Mouse (Mus musculus) neural tube, embryonic 12.5 days (tissue): ENCODE data around the gene Rhot1. TPM values are rescaled to one million over a fixed set of nuclear protein-coding genes. Genes with fewer than 3 reads are reported as not detected.
"Not testable (repeated sequence)": the region's sequence is repeated elsewhere in the genome, so short reads cannot be mapped to it uniquely, and the experiment has no call there.

Experiments
- ATAC-seq: fragments of 200-750 bp; cut with Nextera tagmentation; 2 replicates; pipeline ENCODE4 v1.8.0; 2017; ENCODE audit warnings: low read depth, mild to moderate bottlenecking, moderate TSS enrichment, moderate library complexity; ENCODE audit not compliant: low FRiP score
- H3K27ac ChIP-seq: fragments of 300-500 bp; sonication (generic); 2 replicates; pipeline ENCODE4 v1.5.1; 2016
- H3K27me3 ChIP-seq: fragments of 300-500 bp; sonication (generic); replicated peaks from 2 replicates; pipeline ENCODE4 v1.6.1; 2016; ENCODE audit warnings: mild to moderate bottlenecking
- H3K36me3 ChIP-seq: fragments of 300-500 bp; sonication (generic); 2 replicates; pipeline ENCODE4 v1.6.1; 2016; ENCODE audit warnings: mild to moderate bottlenecking
- H3K4me1 ChIP-seq: fragments of 300-500 bp; sonication (generic); 2 replicates; pipeline ENCODE4 v1.6.1; 2016
- H3K4me2 ChIP-seq: fragments of 300-500 bp; sonication (generic); replicated peaks from 2 replicates; pipeline ENCODE4 v1.6.1; 2016; ENCODE audit warnings: mild to moderate bottlenecking
- H3K4me3 ChIP-seq: fragments of 300-500 bp; sonication (generic); 2 replicates; pipeline ENCODE4 v1.5.1; 2016
- H3K9ac ChIP-seq: fragments of 300-500 bp; sonication (generic); 2 replicates; pipeline ENCODE4 v1.6.1; 2016; ENCODE audit warnings: mild to moderate bottlenecking
- H3K9me3 ChIP-seq: fragments of 300-500 bp; sonication (generic); 2 replicates; pipeline ENCODE4 v1.6.1; 2016; ENCODE audit warnings: mild to moderate bottlenecking
- WGBS: fragments of 180-500 bp; shearing (Covaris S2); methylation state at CpG from one replicate; pipeline ENCODE4 v1.1.7; 2016; 5-methylcytosine and 5-hydroxymethylcytosine counted together
- polyA plus RNA-seq: library from polyadenylated mRNA; unstranded; fragments of >200 nt; fragmentation: Nextera tagmentation; extraction: Ambion mirVana; gene quantifications from 2 replicates; pipeline ENCODE4 v1.2.1, GENCODE M21; 2016

Gene Rhot1
- polyA plus RNA-seq, 1 experiment from 2014 or later: 70.9 TPM

DNA sequence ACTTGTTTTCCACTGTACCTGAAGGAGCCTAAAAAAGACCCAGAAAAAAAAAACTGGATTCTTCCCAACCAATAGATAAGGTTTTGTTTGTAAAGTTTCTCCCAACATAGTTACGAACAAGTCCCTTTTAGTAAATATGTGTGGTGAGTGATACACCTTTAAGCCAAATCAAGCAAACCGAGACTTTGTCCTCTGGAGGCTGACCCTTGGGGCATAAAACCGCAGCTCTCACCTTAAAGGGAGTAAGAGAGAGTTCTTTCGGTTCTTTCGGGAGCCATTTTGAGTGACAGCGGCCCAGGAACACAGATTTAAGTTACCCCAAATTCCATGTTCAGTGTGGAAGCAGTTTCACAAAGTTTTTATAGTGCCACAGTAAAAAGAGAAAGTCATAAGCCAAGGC is 6.5 kb upstream of the Rhot1 start:
- ATAC-seq: no peak
- Histone ChIP-seq H3K27ac (no peak overlapping the region), H3K36me3 (no peaks in the 10 kb centered on the region), H3K4me3 (no peak overlapping the region), H3K4me1 (no peaks in the 10 kb centered on the region), H3K27me3 (no peaks in the 10 kb centered on the region), H3K9ac (no peak overlapping the region), H3K9me3 (no peaks in the 10 kb centered on the region), H3K4me2 (no peak overlapping the region)
- 76% methylated on average over 6 of the region's 6 CpGs for WGBS

DNA sequence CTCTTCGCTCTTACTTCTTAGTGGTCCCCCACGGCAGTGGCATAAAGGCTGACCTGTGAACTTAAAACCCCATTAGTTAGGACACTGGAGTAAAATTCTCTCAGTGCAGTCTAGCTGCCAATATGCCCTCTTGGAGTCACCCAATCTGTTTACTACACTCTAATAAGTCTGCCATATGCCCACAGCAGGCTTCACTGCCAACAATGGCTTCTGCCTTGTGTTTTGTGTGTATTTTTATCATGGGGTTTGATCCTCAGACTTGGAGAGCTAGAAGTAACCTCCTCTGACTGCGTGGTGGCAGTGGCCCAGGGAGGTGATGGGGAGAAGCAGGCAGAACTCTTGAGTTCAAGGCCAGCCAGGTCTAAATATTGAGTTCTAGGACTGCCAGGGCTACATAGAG is 4.8 kb upstream of the Rhot1 start:
- Histone ChIP-seq H3K9ac (no peak overlapping the region), H3K36me3 (no peaks in the 10 kb centered on the region), H3K27ac (no peak overlapping the region), H3K9me3 (no peaks in the 10 kb centered on the region), H3K4me3 (no peak overlapping the region), H3K27me3 (no peaks in the 10 kb centered on the region), H3K4me2 (no peak overlapping the region), H3K4me1 (no peaks in the 10 kb centered on the region)
- ATAC-seq: no peak
- WGBS: 72% methylated on average over 3 of the region's 3 CpGs

DNA sequence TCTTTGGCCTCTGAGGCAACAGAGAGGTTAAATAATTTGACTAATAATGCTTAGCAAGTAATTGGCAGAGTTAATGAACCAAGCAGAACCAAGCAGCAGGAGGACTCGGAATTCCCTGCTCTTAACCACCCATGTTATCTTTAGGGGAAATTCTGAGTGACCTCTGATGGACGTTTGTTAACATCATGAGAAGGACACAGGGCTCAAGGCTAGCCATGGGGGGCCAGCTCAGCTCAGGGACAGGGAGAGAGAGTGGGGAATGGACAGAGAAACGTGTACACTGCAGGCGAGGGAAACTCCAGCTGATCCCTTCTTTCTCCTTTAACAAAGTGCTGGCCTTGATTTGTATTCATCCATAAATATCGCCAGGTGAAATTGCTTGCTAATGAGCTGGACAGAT is 3.9 kb upstream of the Rhot1 start:
- Histone ChIP-seq H3K36me3 (no peaks in the 10 kb centered on the region), H3K27ac (no peak overlapping the region), H3K4me2 (no peak overlapping the region), H3K4me3 (no peak overlapping the region), H3K9me3 (no peaks in the 10 kb centered on the region), H3K4me1 (peaks cover 1% of the 10 kb centered on the region; the same call in 1 of the 2 replicates), H3K9ac (no peak overlapping the region), H3K27me3 (no peaks in the 10 kb centered on the region)
- 40% methylated on average over 5 of the region's 5 CpGs for WGBS
- no peak for ATAC-seq

DNA sequence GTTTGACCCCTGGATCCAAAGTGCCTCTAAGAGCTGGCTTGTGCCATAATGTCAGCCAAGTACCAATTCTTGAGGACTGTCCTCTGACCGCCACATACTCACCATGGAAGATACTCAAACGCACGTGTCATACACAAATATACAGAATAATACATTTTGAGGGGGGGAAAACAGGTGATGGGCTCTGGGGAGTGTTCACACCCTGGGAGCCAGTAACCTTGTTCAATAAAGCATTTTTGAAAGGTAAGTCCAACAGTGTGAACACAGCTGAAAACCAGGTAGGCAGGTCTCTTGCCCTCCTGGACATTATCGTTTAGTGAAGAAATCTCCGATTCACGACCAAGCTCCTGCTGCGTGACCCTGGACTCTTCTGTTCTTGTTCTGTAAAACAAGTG is 357 bp upstream of the Rhot1 start:
- Histone ChIP-seq H3K4me2 (peak overlapping the region; percentile 67; the same call in 1 of the 2 replicates), H3K9ac (peak overlapping the region; percentile 95), H3K36me3 (peaks cover 3% of the 10 kb centered on the region; the same call in 1 of the 2 replicates), H3K27ac (no peak overlapping the region), H3K27me3 (no peaks in the 10 kb centered on the region), H3K4me1 (peaks cover 7% of the 10 kb centered on the region), H3K4me3 (no peak overlapping the region), H3K9me3 (no peaks in the 10 kb centered on the region)
- whole genome bisulfite sequencing: 39% methylated on average over 7 of the region's 7 CpGs
- peak; percentile 57 for ATAC-seq

DNA sequence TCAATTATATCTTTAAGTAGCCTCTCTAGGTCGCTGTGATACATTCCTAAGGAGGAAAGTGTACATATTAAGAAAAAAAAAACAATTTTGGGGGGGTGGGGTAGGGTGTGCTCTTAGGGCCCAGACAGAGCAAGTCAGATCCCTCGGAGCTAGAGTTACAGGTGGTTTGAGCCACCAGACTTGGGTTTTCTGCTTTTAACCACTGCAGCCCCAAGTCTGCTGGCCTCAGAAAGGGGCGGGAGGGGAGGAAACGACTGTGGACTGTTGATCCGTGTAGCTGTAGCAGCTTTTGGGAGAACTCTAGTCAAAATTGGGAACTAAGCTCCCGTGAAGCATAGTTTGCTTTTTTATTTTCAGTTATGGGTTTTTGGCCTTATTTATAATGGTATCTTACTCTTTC is 1.5 kb downstream of the Rhot1 start:
- Histone ChIP-seq H3K27me3 (no peaks in the 10 kb centered on the region), H3K4me1 (peaks cover 7% of the 10 kb centered on the region), H3K9ac (0 out of 2 replicates have a peak overlapping the region, but pooled peaks have one; percentile 5), H3K9me3 (no peaks in the 10 kb centered on the region), H3K27ac (no peak overlapping the region), H3K4me3 (0 out of 2 replicates have a peak overlapping the region, but pooled peaks have one; percentile 94), H3K4me2 (peak overlapping the region; percentile 67), H3K36me3 (peaks cover 12% of the 10 kb centered on the region)
- no peak for ATAC-seq
- 60% methylated on average over 6 of the region's 6 CpGs for WGBS

DNA sequence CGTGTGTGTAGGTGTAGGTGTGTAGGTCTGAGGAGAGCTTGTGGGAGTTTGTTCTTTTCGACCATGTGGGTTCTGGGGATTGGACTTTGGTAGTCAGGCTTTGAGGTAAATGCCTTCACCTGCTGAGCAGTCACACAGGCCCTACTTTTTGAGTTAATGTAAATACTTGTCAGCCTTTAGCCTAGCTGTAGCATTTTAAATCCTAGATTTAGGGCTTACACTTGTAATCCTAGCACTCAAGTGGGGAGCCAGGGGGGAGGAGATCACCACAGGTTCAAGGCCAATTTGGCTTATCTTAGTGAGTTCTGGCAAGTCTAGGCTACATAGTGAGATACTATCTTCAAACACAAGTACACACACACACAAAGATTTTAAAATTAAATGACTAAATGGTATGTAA is 3.5 kb downstream of the Rhot1 start:
- H3K9me3 ChIP-seq: no peaks in the 10 kb centered on the region
- 96% methylated on average over 2 of the region's 2 CpGs for WGBS
- no peak for ATAC-seq
- H3K36me3 ChIP-seq: peaks cover 16% of the 10 kb centered on the region
- no peak overlapping the region for H3K27ac ChIP-seq
- no peak overlapping the region for H3K4me3 ChIP-seq
- H3K27me3 ChIP-seq: no peaks in the 10 kb centered on the region
- H3K9ac ChIP-seq: no peak overlapping the region
- H3K4me1 ChIP-seq: peaks cover 7% of the 10 kb centered on the region
- no peak overlapping the region for H3K4me2 ChIP-seq

DNA sequence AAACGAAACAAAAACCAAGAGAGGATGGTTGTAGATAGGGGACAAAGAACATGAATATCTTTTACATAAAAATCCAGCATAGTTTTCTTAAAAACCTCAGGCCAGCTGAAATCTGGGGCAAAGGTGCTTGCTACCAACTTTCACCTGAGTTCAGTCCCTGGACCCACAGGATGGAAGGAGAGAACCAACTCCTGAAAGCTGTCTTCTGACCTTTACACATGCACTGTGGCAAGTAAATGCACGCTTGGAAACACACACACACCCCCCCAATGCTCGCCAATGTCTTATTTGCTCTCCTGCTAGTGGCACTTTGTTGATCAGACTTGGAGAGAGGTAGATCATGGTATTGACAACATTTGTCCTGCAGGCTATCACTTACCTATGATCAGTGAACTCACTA is 6.5 kb downstream of the Rhot1 start:
- no peak overlapping the region for H3K4me2 ChIP-seq
- no peak overlapping the region for H3K27ac ChIP-seq
- peaks cover 3% of the 10 kb centered on the region for H3K4me1 ChIP-seq
- H3K27me3 ChIP-seq: no peaks in the 10 kb centered on the region
- 92% methylated on average over 3 of the region's 3 CpGs for WGBS
- peaks cover 19% of the 10 kb centered on the region for H3K36me3 ChIP-seq
- no peak overlapping the region for H3K9ac ChIP-seq
- no peak overlapping the region for H3K4me3 ChIP-seq
- no peak for ATAC-seq
- no peaks in the 10 kb centered on the region for H3K9me3 ChIP-seq

DNA sequence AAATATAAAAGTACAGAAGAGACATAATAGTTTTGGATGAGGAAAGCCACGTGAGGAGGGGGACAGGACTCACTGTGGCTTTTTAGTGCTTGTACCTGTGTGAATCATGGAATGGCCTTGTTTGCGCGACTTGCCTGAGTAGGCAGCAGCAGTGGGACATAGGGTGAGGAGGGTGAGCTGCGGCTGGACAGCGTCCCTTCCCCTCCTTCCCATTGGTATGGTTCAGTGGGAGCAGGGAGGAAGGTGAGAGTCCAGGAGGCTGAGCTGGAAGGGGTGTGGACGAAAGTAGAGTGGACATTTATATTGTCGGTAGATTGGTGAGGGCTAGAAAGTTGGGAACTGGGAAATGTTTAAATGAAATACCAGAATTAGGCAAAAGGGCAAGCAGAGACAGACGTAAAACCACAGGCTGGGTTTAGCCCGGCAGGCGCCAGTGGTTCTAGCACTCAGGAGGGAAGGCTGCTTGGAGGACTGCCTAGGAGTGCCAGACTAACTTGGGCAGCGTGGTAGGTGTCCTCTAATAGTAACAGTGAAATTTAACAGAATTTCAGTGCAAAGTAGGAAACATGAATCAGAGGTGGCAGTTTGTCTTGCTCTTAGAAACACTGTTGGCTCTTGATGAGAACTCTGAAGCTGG is 10.0 kb downstream of the Rhot1 start:
- Histone ChIP-seq H3K4me2 (no peak overlapping the region), H3K9me3 (no peaks in the 10 kb centered on the region), H3K4me3 (no peak overlapping the region), H3K27me3 (no peaks in the 10 kb centered on the region), H3K4me1 (no peaks in the 10 kb centered on the region), H3K36me3 (peaks cover 38% of the 10 kb centered on the region), H3K27ac (no peak overlapping the region), H3K9ac (no peak overlapping the region)
- ATAC-seq: no peak
- 89% methylated on average over 11 of the region's 11 CpGs for WGBS

DNA sequence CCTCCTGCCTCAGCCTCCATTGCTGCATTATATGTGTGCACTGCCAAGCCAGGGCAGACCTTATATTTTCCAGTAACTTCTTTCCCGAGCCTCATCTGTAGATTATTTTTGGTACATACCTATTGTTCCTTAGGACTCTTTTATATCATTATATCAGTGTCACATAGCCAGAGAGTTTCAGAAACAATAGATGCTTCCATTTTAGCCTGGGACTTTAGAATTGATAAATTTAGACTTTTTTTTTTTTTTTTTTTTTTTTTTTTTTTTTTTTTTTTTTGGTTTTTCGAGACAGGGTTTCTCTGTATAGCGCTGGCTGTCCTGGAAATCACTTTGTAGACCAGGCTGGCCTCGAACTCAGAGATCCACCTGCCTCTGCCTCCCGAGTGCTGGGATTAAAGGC is 21.2 kb downstream of the Rhot1 start:
- not testable (repeated sequence) for ATAC-seq, H3K27ac ChIP-seq, H3K4me2 ChIP-seq, H3K27me3 ChIP-seq, H3K9ac ChIP-seq, H3K4me3 ChIP-seq, H3K4me1 ChIP-seq, H3K9me3 ChIP-seq
- H3K36me3 ChIP-seq: peaks cover 53% of the 10 kb centered on the region
- WGBS: 93% methylated on average over 5 of the region's 5 CpGs

DNA sequence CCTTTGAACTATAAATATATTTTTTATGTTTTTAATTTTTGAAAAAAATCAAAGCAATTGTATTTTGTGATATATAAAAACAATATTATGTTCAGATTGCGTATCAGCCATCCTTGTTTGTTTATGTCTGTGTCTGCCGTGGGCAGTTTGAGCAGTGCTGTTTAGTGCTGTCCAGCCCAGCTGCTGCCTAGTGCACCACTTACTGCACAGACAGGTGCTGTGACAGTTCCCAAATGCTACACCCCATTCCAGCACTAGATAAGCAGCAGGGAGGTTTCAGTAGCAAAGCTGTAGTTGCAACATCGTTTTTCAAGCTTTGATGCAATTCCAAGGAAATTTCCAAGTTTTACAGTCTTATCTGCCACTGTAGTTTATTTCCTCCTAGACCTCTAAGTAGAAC is 28.5 kb downstream of the Rhot1 start:
- H3K36me3 ChIP-seq: peaks cover 36% of the 10 kb centered on the region
- H3K27me3 ChIP-seq: no peaks in the 10 kb centered on the region
- no peak overlapping the region for H3K4me2 ChIP-seq
- no peaks in the 10 kb centered on the region for H3K4me1 ChIP-seq
- H3K9ac ChIP-seq: no peak overlapping the region
- no peak overlapping the region for H3K4me3 ChIP-seq
- no peaks in the 10 kb centered on the region for H3K9me3 ChIP-seq
- whole genome bisulfite sequencing: 88% methylated on average over 3 of the region's 3 CpGs
- H3K27ac ChIP-seq: no peak overlapping the region
- no peak for ATAC-seq

DNA sequence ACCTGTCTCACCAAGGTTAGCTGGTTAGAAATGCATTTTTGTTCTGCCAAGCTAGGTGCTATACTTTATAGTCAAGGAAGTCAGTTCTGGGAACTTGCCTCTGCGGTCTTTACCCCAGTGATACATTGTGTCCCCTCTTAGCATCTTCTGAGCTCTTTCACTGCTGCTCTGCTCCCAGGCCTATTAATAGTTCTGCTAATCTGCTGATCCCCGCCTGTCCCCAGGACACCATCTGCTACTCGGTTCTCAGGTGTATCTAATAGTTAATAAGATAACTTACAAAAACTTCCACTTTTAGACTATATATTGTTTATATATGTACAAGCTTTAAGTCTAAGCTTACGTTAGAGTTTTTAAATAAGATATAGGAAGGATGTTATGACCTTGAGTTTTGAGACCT is 29.5 kb downstream of the Rhot1 start:
- no peak for ATAC-seq
- H3K27ac ChIP-seq: no peak overlapping the region
- no peaks in the 10 kb centered on the region for H3K27me3 ChIP-seq
- no peak overlapping the region for H3K4me3 ChIP-seq
- H3K4me1 ChIP-seq: no peaks in the 10 kb centered on the region
- H3K9ac ChIP-seq: no peak overlapping the region
- WGBS: 89% methylated on average over 4 of the region's 4 CpGs
- no peak overlapping the region for H3K4me2 ChIP-seq
- no peaks in the 10 kb centered on the region for H3K9me3 ChIP-seq
- H3K36me3 ChIP-seq: peaks cover 37% of the 10 kb centered on the region

DNA sequence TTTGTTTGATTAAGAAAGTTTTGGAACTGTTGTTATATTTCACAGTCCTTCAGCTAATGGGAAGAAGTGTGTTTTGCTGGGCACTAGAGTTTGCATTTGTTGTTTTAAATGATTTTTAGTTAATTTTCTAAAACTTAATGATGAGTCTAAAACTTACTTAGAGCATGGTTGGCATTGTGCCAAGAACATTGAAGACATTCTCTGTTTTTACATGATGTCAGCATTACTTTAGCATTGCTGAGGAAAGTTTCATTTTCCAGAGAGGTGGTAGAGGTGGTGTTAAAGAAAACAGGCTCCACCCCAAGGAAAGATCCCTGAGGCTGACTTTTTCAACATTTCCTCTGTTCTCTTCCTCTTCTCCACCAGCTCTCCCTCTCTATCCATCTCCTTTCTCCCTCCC is 38.2 kb downstream of the Rhot1 start:
- no peak for ATAC-seq

DNA sequence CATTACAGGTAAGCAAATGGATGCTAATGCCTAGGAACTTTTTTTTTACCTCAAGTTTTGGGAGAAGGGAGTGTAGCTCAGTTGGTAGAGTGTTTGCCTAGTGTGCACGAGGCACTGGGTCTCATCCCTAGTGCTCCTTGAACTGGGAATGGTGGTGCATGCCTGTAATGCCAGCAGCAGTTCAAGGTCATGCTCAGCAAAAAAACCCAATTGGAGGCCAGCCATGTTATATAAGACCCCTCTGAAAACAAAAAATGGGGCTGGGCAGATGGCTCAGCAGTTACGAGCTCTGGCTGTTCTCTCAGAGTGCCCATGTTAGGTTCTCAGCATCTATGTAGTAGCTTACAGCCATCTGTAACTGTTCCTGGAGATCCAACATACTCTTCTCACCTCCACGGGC is 39.7 kb downstream of the Rhot1 start:
- H3K4me1 ChIP-seq: no peaks in the 10 kb centered on the region
- no peak overlapping the region for H3K4me2 ChIP-seq
- no peaks in the 10 kb centered on the region for H3K27me3 ChIP-seq
- H3K36me3 ChIP-seq: peaks cover 59% of the 10 kb centered on the region
- no peak overlapping the region for H3K9ac ChIP-seq
- no peak overlapping the region for H3K4me3 ChIP-seq
- WGBS: 93% methylated on average over 3 of the region's 3 CpGs
- ATAC-seq: no peak
- no peaks in the 10 kb centered on the region for H3K9me3 ChIP-seq
- no peak overlapping the region for H3K27ac ChIP-seq

More for the DNA sequence above, 38.2 kb downstream of the Rhot1 start:
- no peaks in the 10 kb centered on the region for H3K9me3 ChIP-seq
- H3K4me3 ChIP-seq: no peak overlapping the region
- no peak overlapping the region for H3K27ac ChIP-seq
- H3K4me2 ChIP-seq: no peak overlapping the region
- no peaks in the 10 kb centered on the region for H3K27me3 ChIP-seq
- no peak overlapping the region for H3K9ac ChIP-seq
- H3K4me1 ChIP-seq: no peaks in the 10 kb centered on the region
- peaks cover 70% of the 10 kb centered on the region for H3K36me3 ChIP-seq
